8 mouse cellular contexts compared by ENCODE assay signal in genomic region chrX:93281028-93281723, GRCm38 (mm10). TPM values are rescaled to one million over a fixed set of nuclear protein-coding genes. Genes with fewer than 3 reads are reported as not detected.
DNase-seq lines count a peak whose midpoint lies in the region; ATAC-seq and TF ChIP-seq lines count a peak whose summit lies in the region.

No protein-coding gene starts in this region.

- H3K4me2 ChIP-seq in forebrain, embryonic 16.5 days (ENCODE audit: low read length): peak overlapping the region; percentile 45
- peak overlapping the region; percentile 10; the same call in 1 of the 2 replicates for H3K4me2 ChIP-seq in kidney, postnatal 0 days (ENCODE audit: low read length)
- H3K4me2 ChIP-seq in lung, embryonic 15.5 days: peak overlapping the region; percentile 30

- peak overlapping the region; percentile 72; the same call in 1 of the 2 replicates for H3K27ac ChIP-seq in forebrain, embryonic 16.5 days (ENCODE audit: low read length)
- no peak overlapping the region for H3K27ac ChIP-seq in kidney, postnatal 0 days
- no peak overlapping the region for H3K27ac ChIP-seq in lung, embryonic 15.5 days

- peak; percentile 64 for ATAC-seq in forebrain, embryonic 16.5 days
- no peak for ATAC-seq in kidney, postnatal 0 days (replicated peaks; ENCODE audit: low FRiP score, low read depth)
- no peak for ATAC-seq in lung, embryonic 15.5 days (ENCODE audit: borderline replicate concordance, extremely low read depth, low FRiP score, low TSS enrichment)

- peak; percentile 62 for DNase-seq in ovary, adult 18-20 months (ENCODE audit: low spot score)
- DNase-seq in ovary, postnatal 10 days (ENCODE audit: low spot score): no peak
- peak; percentile 13 for DNase-seq in adrenal gland, adult 8-10 months
- peak; percentile 44 for DNase-seq in kidney, postnatal 0 days (ENCODE audit: low spot score)
- DNase-seq in ovary, postnatal 36 days (ENCODE audit: low spot score): peak; percentile 79
- no peak for DNase-seq in urinary bladder, postnatal 10 days (ENCODE audit: low spot score)

- WGBS in forebrain, embryonic 16.5 days: 22% methylated on average over 23 of the region's 23 CpGs
- WGBS in kidney, postnatal 0 days: 25% methylated on average over 23 of the region's 23 CpGs
- WGBS in lung, embryonic 15.5 days: 15% methylated on average over 23 of the region's 23 CpGs

- H3K36me3 ChIP-seq in forebrain, embryonic 16.5 days (ENCODE audit: control insufficient read depth, insufficient read depth): no peaks in the 10 kb centered on the region
- H3K36me3 ChIP-seq in kidney, postnatal 0 days (ENCODE audit: insufficient read depth, low read length): no peaks in the 10 kb centered on the region
- H3K36me3 ChIP-seq in lung, embryonic 15.5 days: no peaks in the 10 kb centered on the region

- peak; percentile 64 for TF ChIP-seq CTCF in kidney, postnatal 0 days (IDR thresholded peaks at IDR 0.05; ENCODE audit: low read depth)

- H3K9ac ChIP-seq in forebrain, embryonic 16.5 days (replicated peaks; ENCODE audit: low read depth, low read length): 0 out of 2 replicates have a peak overlapping the region, but pooled peaks have one; percentile 22
- H3K9ac ChIP-seq in kidney, postnatal 0 days (ENCODE audit: low read depth, low read length): no peak overlapping the region
- H3K9ac ChIP-seq in lung, embryonic 15.5 days: no peak overlapping the region

- H3K4me3 ChIP-seq in forebrain, embryonic 16.5 days (replicated peaks; ENCODE audit: low read length): peak overlapping the region; percentile 27
- H3K4me3 ChIP-seq in kidney, postnatal 0 days (replicated peaks; ENCODE audit: low read depth, low read length): no peak overlapping the region
- H3K4me3 ChIP-seq in lung, embryonic 15.5 days: 0 out of 2 replicates have a peak overlapping the region, but pooled peaks have one; percentile 7

- H3K9me3 ChIP-seq in forebrain, embryonic 16.5 days (ENCODE audit: control insufficient read depth, low read length): no peaks in the 10 kb centered on the region
- no peaks in the 10 kb centered on the region for H3K9me3 ChIP-seq in kidney, postnatal 0 days (replicated peaks; ENCODE audit: low read length)
- H3K9me3 ChIP-seq in lung, embryonic 15.5 days: no peaks in the 10 kb centered on the region

- H3K4me1 ChIP-seq in forebrain, embryonic 16.5 days (replicated peaks; ENCODE audit: control insufficient read depth, insufficient read depth, low read length): peaks cover 4% of the 10 kb centered on the region
- H3K4me1 ChIP-seq in kidney, postnatal 0 days (replicated peaks; ENCODE audit: insufficient read depth, low read length): no peaks in the 10 kb centered on the region
- H3K4me1 ChIP-seq in lung, embryonic 15.5 days: no peaks in the 10 kb centered on the region

- H3K27me3 ChIP-seq in forebrain, embryonic 16.5 days (replicated peaks; ENCODE audit: control insufficient read depth, insufficient read depth, low read length): 0 out of 2 replicates have a peak, but pooled peaks cover 3% of the 10 kb centered on the region
- H3K27me3 ChIP-seq in kidney, postnatal 0 days (ENCODE audit: insufficient read depth, low read length): peaks cover 20% of the 10 kb centered on the region
- peaks cover 71% of the 10 kb centered on the region for H3K27me3 ChIP-seq in lung, embryonic 15.5 days

RNA-seq across cellular contexts. Expression of gene Arx, which starts 5.1 kb away (rescaled TPM):
- total RNA-seq in adrenal gland, adult 8-10 months (2022): 1 to 10 TPM in 1 of 4 experiments, under 1 TPM in 3; 0.22 to 3.2 (median 0.59) TPM
- polyA plus RNA-seq in forebrain, embryonic 16.5 days (2015; fragmentation: Nextera tagmentation; extraction: Ambion mirVana): 41.3 and 42.8 TPM in 2 replicates
- polyA plus RNA-seq in kidney, postnatal 0 days (2015; fragmentation: Nextera tagmentation; extraction: Ambion mirVana): 0.05 and 0.07 TPM in 2 replicates
- polyA plus RNA-seq in lung, embryonic 15.5 days (2015; fragmentation: Nextera tagmentation; extraction: Ambion mirVana): not detected in 2 replicates

Comparison
In these comparisons a context has a peak if more than half of its experiments do, and no peak if none do; other contexts are left out.
1. DNase-seq: peak in ovary, adult 18-20 months (single experiment), adrenal gland, adult 8-10 months (single experiment), kidney, postnatal 0 days (single experiment) and ovary, postnatal 36 days (single experiment); none in ovary, postnatal 10 days (single experiment) and urinary bladder, postnatal 10 days (single experiment).
2. RNA of gene Arx, which starts 5.1 kb away (polyA plus RNA-seq): 41.3 to 42.8 TPM in forebrain, embryonic 16.5 days; 0.05 to 0.07 TPM in kidney, postnatal 0 days and not detected in lung, embryonic 15.5 days; every median in the first group is over 10 times any median in the second.
3. Peak in every context shown above with its lines, with median percentiles within 50 percentile points of each other: H3K4me2 ChIP-seq.